Mouse (Mus musculus) kidney, adult 8-10 months (tissue): ENCODE measurements around the gene Commd1.
A peak's percentile ranks its signal among the peaks of the same experiment; 100 is the strongest.

Source experiments
- DNase-seq, 2 experiments: peaks; one replicate each; pipeline ENCODE4 v3.0.0; 2022

Gene Commd1

GRCm38 (mm10) chr11:22883676-22884075, 98.5 kb downstream of the Commd1 start:
- peak; percentile 61 to 72 for DNase-seq

- no peak for DNase-seq
These were observed 99.3 kb downstream of the Commd1 start for GRCm38 (mm10) chr11:22882926-22883325.

GRCm38 (mm10) chr11:22880383-22881172, 101.6 kb downstream of the Commd1 start:
- DNase-seq = no peak

GRCm38 (mm10) chr11:22879645-22880044, 102.5 kb downstream of the Commd1 start:
- no peak for DNase-seq

DNA sequence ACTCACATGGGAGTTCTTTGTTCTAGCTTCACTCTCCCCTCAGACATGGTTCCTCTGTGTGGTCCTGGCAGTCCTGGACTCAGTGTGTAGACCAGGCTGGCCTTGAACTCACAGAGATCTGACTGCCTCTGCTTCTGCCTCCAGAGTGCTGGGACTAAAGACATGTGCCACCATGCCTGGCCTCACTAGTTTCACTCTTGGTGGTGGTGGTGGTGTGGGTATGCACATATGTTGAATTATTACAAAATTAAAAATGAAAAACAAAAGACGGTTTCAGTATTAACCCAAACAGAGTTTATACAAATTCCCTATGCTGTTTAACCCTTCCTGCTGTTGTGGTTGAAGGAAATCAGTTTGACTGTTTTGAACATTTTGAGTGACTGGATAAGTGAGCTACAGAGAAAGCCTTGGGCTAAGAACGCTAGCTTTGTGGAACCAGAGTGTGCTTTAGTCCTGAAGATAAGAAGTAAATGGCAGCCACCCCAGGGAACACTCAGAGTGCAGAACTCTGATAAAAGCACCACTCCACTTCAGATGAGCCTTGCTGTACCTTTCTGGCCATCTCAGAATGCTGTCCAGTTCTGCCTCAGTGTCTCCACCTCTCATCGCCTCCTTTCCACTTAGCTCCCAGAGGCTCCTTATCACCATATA, 105.4 kb downstream of the Commd1 start:
- DNase-seq = no peak

DNA sequence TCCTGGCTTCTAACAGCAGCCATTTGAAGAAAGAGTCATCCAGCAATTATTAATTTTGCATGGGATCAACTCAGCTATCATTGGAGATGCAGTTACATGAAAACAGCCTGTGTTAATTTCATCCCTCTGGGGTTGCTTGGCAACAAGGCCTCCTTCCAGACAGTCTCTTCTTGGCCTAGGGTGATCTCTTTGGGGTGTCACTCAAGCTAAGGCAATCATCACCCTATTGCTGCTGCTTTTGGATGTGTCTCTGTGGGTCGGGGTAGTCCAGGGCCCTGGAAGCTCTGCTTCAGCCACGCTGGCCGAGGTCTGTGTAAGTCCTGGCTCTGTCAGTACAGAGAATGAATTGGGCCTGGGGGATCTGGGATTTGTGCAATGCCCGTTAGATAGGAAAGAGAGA, 106.9 kb downstream of the Commd1 start:
- DNase-seq = no peak

GRCm38 (mm10) chr11:22874747-22875146, 107.4 kb downstream of the Commd1 start:
- no peak for DNase-seq

- peak in 1 of 2 experiments; percentile 16 for DNase-seq
These were observed 108.8 kb downstream of the Commd1 start for GRCm38 (mm10) chr11:22873383-22873782.

GRCm38 (mm10) chr11:22872307-22872680, 109.9 kb downstream of the Commd1 start:
- no peak for DNase-seq

GRCm38 (mm10) chr11:22871628-22872306, 110.4 kb downstream of the Commd1 start:
- no peak for DNase-seq

DNA sequence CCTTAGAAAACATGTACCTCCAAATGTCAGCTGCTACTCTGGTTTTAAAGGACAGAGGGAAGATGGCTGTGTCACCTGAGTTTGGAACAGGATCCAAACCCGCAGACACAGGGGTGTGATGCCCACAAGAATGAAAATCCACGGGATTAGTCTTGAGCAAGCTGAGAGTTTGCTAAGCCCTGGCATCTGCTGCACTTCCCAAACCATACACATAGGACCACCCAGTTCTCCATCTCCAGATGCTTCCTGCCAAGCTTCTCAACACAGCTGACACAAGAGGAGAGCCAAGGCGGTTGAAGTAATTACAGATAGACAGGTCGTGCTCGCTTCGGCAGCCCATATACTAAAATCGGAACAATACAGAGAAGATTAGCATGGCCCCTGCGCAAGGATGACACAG, 113.6 kb downstream of the Commd1 start:
- DNase-seq = no peak

DNA sequence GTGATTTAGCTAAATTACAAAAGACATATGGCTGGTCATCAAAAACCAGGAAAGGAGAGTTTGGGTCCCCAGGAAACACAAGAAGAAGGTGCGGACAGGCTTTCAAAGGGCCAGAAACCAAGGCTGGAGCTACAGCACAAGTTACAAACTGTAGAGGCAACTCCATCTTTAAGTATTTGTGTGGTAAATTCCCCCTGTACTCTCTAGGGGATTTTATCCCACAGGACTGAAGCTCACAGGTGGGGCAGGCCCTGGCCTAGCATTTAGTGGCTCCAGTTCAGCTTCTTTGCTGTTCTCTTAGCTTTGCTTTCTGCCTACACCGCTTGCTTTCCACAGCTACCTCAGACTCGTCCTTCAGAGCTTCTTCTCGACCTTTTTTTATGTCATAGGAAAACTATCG, 114.5 kb downstream of the Commd1 start:
- no peak for DNase-seq

- DNase-seq = no peak
These were observed 116.4 kb downstream of the Commd1 start for GRCm38 (mm10) chr11:22865635-22866246.

DNA sequence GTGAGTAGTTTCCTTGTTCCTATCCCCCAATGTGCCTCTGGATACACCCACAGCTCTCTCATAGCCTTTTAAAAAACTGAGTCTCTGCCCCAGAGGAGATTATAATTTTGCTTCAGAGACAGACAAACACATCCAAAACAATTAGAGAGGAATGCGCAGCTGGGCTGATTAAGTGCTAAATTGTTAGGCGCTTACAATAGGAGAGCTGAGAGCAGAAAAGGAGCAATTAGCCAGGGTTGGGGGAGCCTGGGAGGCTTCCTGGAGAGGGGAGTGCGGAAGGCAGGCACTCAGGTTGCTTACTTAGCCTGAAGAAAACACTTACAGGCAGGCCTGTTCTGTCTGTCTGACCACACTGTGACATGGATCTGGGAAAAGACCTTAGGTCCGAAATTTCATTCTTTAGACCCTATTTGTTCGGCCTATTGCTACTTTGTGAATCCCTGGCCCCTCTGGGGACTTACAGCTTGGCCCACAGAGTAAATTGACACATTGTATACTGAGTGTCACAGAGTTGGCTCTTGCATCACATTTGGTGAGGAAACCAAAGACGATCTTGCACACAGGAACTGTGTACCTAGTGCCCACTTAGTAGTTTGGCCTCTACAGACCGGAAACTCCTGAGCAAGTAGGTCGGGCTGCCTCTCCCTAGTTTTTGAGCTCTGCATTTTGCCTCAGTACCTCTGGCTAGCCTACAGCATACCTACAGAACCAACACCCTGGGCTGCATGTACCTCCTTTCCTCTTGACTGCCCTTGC, 117.7 kb downstream of the Commd1 start:
- no peak for DNase-seq

DNA sequence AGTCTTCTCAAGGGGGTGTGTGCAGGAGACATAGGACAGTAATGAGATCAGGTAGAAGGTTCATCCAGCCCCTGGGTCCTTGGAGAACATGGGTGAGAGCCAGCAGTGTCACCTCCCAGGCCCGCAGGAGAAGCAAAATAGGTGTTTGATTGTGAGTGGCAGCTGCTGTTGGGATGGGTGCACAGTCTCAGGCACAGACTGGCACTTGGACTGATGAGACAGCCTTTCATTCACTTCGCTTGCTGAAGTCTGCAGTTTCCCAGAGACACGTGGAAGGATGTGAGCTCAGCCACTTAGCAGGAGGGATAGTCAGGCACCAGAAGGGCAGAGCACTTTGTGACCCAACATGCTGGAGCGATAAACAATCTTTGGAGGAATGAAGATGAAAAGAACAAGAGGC, 118.6 kb downstream of the Commd1 start:
- DNase-seq = no peak

- no peak for DNase-seq
These were observed 120.9 kb downstream of the Commd1 start for GRCm38 (mm10) chr11:22861315-22861714.

DNA sequence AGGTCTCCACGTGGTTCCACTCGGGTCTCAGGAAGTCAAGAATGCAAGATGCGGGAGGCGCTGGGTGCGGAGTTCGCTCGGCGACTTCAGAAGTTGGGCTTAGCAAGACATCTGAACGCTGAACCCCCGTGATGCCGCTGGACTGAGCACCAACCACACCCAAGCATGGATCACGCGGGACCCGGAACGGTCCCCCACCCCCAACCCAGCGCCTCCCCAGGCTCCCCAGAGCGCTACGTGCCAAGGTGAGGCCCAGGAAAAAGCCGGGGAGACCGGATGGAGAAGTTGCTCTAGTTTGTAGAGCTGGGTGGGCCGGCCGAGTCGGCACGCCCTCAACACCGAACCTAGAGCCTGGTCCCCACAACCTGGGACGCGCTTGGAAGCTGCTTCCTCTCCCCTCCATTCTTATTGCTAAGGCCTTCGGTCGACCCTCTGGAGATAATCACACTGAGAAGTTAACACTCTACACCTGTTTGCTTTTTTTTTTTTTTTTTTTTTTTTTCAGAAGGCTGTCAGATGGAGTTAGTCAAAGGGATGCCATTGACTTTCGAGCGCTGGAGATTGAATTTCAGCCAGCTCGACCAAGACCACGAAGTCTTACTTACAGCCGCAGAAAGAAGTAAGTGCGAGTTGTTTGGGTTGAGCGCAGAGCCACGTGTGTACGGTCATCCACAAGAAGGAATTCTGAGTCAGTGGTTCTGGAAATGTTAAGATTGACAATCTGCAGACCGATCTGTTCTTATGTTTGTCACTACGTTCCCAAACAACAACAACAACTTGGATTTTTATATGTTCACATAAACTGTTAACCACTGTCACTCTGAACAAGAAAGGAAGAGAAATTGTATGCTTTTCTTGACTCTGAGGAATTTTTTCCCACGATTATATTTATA, 121.6 kb downstream of the Commd1 start, which contains the start of gene B3gnt2:
TSS of gene B3gnt2 (minus strand) at position 627 of the 893 bp plus-strand sequence.
- DNase-seq = no peak

DNA sequence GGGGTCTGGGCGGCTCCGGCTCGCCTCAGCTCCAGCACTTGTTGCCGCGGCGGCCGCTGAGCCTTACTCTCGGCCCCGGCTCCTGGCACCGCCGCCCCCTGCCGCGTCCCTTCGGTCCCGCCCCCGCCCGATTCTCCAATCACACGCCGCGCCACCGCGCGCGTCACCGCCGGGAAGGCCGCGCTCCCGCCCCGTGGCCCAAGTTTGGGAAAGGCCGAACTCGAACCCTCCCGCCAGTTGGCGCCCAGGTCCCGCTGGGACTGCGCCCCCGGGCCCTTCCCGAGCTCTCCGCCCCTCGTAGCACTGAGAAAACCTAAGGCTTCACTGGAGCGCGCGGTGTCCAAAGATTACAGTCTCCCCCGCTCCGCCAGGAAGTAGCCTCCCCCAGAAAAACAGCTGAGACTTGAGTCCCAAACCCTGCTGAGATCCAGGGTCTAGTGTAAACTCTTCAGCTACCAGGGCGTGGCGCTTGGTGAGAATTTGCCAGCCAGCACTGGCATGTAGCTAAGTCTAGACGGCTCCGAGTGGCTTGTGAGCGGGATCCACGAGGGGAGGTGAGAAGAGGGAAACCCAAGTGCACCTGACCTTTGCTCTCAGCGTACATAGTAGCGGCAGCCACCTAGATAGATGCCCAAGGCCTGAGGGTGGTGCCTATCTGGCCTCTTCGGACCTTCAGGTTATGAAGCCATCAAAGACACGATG, 122.4 kb downstream of the Commd1 start:
- peak; percentile 87 to 90 for DNase-seq

- DNase-seq = no peak
These were observed 122.9 kb downstream of the Commd1 start for GRCm38 (mm10) chr11:22859301-22859632.

DNA sequence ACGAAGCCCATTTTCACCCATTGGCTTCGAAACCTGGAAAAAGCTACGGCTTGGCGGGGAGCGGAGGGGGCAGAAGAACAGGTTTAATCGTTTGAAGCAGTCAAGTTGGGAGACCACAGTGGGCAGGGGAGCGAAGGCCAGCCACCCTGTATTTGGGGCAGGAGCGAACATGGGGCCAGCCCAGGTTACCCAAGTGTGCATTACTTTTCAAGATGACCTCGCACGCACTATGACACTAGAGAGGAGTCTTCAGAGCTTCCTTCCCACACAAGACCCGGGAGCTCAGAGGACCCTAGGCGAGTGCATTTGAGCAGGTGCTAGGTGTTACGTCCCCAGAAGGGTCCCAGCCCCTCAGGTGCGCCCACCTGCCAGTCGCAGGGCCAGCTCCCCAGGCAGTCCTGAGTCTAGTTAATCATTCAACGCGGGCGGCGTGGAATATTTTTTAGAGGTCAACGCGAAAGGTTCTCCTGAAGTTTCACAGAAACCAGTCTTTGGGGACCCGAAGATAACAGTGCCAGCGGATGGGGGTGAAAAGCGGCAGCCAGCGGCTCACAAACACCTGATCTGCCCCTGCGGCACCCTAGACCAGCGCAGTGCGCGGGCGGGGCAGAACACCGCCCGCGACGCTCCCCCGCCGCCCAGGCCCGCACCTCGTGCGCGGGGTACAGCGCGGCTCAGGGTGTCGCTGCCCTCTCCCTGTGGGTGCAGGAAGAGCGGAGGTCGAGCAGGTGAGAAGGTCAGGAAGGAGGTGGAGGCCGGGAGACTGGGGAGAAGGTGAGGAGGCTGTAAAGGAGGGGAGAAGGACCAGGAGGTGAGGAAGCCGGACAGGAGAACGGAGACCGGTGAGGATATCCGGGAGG, 123.5 kb downstream of the Commd1 start:
- DNase-seq = peak; percentile 77 to 80
